Mouse (Mus musculus): Measurements from ENCODE around the gene Tmem273. TPM values are rescaled to one million over a fixed set of nuclear protein-coding genes. Genes with fewer than 3 reads are reported as not detected.

The Tmem273 gene
- polyA plus RNA-seq, 1 experiment from 2014 or later = 0.30 TPM

DNA sequence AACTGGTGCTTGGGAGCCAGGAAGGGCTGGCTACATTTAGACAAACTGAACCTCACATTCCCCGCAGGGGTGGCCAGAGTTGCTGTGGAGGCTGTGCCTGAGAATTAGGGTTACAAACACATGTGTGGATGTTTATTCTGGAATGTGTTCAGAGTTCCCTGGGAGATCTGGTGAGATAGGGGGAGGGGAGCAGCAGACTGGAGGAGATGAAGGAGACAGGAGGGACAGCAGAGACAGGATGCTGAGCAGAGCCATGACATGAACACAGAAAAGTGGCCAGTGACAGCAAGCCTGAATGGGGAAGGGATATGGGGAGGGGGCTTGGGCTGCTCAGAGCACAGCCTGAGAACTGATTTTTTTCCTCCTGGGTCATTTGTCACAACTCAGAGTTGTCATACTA, 33.5 kb downstream of the Tmem273 start:
- no peak overlapping the region for H3K27ac ChIP-seq
- peak; percentile 65 for DNase-seq (ENCODE audit: low spot score)

DNA sequence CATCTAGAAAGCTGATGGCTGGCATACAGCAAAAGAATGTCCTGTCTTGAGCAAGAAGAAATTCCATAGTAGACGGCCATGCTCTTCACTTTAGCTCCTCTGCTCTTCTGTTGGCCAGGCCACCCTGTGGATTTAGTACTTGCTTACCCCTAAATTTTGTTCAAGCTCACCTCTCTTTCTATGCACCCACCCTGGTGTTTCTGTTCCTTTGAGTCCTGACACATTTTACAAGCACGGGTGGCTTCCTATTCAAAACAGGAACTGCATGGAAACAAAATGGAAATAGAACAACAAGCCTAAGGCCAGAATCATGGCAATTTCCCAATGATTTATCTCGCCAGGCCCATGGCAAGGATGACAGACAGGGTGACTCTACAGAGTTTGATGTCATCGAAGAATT, 37.0 kb downstream of the Tmem273 start:
- H3K9ac ChIP-seq (ENCODE audit: low read depth, low read length) = no peak overlapping the region
- TF ChIP-seq CTCF (IDR thresholded peaks at IDR 0.05; ENCODE audit: low read depth) = no peak
- DNase-seq (ENCODE audit: low spot score) (no peak), ATAC-seq (replicated peaks; ENCODE audit: low FRiP score, low read depth) (no peak)
- H3K9me3 ChIP-seq (replicated peaks; ENCODE audit: low read length) = no peaks in the 10 kb centered on the region
- H3K4me1 ChIP-seq (replicated peaks; ENCODE audit: insufficient read depth, low read length) = peaks cover 28% of the 10 kb centered on the region
- H3K4me2 ChIP-seq (ENCODE audit: low read length) = no peak overlapping the region
- H3K4me3 ChIP-seq (replicated peaks; ENCODE audit: low read depth, low read length) = no peak overlapping the region
- H3K36me3 ChIP-seq (ENCODE audit: insufficient read depth, low read length) = no peaks in the 10 kb centered on the region
- no peaks in the 10 kb centered on the region for H3K27me3 ChIP-seq (ENCODE audit: insufficient read depth, low read length)
- H3K27ac ChIP-seq = no peak overlapping the region
- 84% methylated on average over 4 of the region's 4 CpGs for WGBS

More for the DNA sequence above, 33.5 kb downstream of the Tmem273 start:
- H3K4me3 ChIP-seq (replicated peaks; ENCODE audit: low read depth, low read length) = no peak overlapping the region
- 35% methylated on average over 1 of the region's 1 CpGs for WGBS
- peak; percentile 35; the same call in 1 of the 2 replicates for ATAC-seq (replicated peaks; ENCODE audit: low FRiP score, low read depth)
- no peaks in the 10 kb centered on the region for H3K36me3 ChIP-seq (ENCODE audit: insufficient read depth, low read length)
- no peaks in the 10 kb centered on the region for H3K9me3 ChIP-seq (replicated peaks; ENCODE audit: low read length)
- 0 out of 2 replicates have a peak, but pooled peaks cover 2% of the 10 kb centered on the region for H3K4me1 ChIP-seq (replicated peaks; ENCODE audit: insufficient read depth, low read length)
- no peak overlapping the region for H3K9ac ChIP-seq (ENCODE audit: low read depth, low read length)
- no peak for TF ChIP-seq CTCF (IDR thresholded peaks at IDR 0.05; ENCODE audit: low read depth)
- H3K27me3 ChIP-seq (ENCODE audit: insufficient read depth, low read length) = no peaks in the 10 kb centered on the region
- H3K4me2 ChIP-seq (ENCODE audit: low read length) = no peak overlapping the region

DNA sequence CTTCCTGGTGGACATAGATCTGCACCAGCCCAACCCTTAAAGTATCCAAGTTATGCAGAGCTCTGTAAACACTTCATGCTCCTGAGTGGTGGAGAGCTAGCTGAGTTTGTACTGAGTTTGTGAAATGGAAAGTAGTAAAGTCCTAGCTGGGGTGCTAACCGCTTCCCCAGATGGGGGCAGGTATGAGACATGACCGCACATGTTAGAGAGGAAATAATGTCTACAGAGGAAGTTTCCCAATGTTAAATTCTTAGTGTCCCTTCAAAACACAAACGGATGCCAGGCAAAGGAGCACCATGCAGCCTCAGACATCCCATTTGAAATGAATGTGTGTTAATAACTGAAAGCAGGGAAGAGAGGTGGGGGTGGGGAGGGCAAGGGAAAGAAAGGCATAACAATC, 38.1 kb downstream of the Tmem273 start:
- no peak overlapping the region for H3K4me3 ChIP-seq (replicated peaks; ENCODE audit: low read depth, low read length)
- H3K4me1 ChIP-seq (replicated peaks; ENCODE audit: insufficient read depth, low read length) = peaks cover 32% of the 10 kb centered on the region
- no peaks in the 10 kb centered on the region for H3K9me3 ChIP-seq (replicated peaks; ENCODE audit: low read length)
- H3K9ac ChIP-seq (ENCODE audit: low read depth, low read length) = no peak overlapping the region
- no peak overlapping the region for H3K4me2 ChIP-seq (ENCODE audit: low read length)
- no peaks in the 10 kb centered on the region for H3K36me3 ChIP-seq (ENCODE audit: insufficient read depth, low read length)
- WGBS = 73% methylated on average over 3 of the region's 3 CpGs
- ATAC-seq (replicated peaks; ENCODE audit: low FRiP score, low read depth) = no peak
- TF ChIP-seq CTCF (IDR thresholded peaks at IDR 0.05; ENCODE audit: low read depth) = 0 out of 2 replicates have a peak, but pooled peaks have one; percentile 3
- no peak overlapping the region for H3K27ac ChIP-seq
- H3K27me3 ChIP-seq (ENCODE audit: insufficient read depth, low read length) = no peaks in the 10 kb centered on the region
- DNase-seq (ENCODE audit: low spot score) = no peak

DNA sequence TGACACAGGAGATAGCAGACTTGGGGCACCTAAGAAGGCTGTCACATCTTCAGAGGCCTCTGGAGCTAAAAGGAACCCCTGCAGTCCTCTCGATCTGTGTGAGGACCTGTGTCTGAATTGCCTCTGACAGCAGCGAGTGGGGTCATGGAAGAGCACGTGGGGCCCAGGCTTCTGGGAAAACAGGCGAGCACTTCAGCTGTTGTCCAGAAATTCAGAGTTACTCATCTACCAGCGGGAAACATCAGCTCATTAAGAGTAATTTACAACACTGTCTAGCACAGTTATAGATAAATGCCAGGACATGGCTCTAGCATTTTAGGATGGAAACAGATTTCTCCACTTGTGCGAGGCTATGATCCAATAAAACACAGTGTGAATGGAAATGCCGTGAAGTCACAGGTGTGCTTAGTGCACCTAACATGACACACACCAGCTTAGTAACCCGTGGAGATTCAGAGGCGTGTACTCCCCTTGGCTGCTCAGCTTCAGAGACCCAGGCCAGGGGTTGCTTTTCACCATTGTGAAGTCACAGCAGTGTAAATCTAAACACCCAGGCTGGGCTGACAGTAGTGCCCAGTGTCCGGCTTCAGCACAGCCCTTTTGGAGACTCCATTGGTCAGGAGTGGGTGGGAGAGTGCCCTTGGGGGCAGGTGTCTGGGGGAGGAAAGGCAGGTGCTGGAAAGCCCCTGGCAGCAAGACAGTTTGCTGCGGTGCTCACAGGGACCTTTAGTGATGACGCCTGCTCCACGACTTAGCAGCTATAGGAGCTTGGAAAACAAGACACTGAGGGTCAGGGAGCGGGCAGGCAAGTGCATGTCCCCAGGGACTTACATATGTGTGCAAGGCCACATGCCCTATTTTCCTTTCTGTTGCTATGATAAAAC, 38.7 kb downstream of the Tmem273 start:
- peak; percentile 73 for DNase-seq (ENCODE audit: low spot score)
- TF ChIP-seq CTCF (IDR thresholded peaks at IDR 0.05; ENCODE audit: low read depth) = no peak

DNA sequence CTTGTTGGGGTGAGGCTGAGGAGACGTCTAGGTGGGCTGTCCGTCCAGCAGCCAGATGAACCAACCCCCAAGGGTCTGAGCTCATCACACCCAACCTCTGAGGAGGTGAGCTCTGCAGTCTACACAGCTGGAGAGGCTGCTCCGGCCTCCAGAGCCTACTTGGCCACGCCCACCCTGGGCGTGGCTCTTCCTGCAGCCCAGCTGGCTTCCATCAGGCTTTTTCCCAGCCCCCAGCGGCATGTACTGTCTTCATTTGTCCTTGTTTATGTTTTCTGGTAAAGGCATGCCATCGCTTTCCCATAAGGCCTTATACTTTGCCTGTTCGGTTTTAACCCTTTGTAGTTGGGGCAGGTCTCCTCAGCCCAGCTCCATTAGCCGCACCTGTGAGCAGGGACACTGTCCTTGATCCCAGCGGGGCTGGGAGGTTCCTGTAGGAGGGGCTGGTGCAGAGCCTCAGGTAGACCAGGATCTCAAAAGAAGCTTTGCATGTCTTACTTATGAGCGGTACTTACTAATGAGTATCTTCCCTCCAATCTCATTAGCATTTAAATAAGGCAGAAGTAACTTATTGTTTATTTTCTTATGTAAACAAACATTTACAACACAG, 39.8 kb downstream of the Tmem273 start:
- no peak for TF ChIP-seq CTCF (IDR thresholded peaks at IDR 0.05; ENCODE audit: low read depth)
- DNase-seq (ENCODE audit: low spot score) (peak; percentile 93), ATAC-seq (replicated peaks; ENCODE audit: low FRiP score, low read depth) (peak; percentile 85)
- no peaks in the 10 kb centered on the region for H3K36me3 ChIP-seq (ENCODE audit: insufficient read depth, low read length)
- no peak overlapping the region for H3K4me3 ChIP-seq (replicated peaks; ENCODE audit: low read depth, low read length)
- no peaks in the 10 kb centered on the region for H3K9me3 ChIP-seq (replicated peaks; ENCODE audit: low read length)
- peak overlapping the region; percentile 44 for H3K4me2 ChIP-seq (ENCODE audit: low read length)
- 5% methylated on average over 11 of the region's 11 CpGs for WGBS
- H3K9ac ChIP-seq (ENCODE audit: low read depth, low read length) = no peak overlapping the region
- peaks cover 32% of the 10 kb centered on the region for H3K4me1 ChIP-seq (replicated peaks; ENCODE audit: insufficient read depth, low read length)
- H3K27me3 ChIP-seq (ENCODE audit: insufficient read depth, low read length) = no peaks in the 10 kb centered on the region
- peak overlapping the region; percentile 65 for H3K27ac ChIP-seq

More for the DNA sequence above, 38.7 kb downstream of the Tmem273 start:
- peaks cover 32% of the 10 kb centered on the region for H3K4me1 ChIP-seq (replicated peaks; ENCODE audit: insufficient read depth, low read length)
- H3K4me3 ChIP-seq (replicated peaks; ENCODE audit: low read depth, low read length) = no peak overlapping the region
- ATAC-seq (replicated peaks; ENCODE audit: low FRiP score, low read depth) = 0 out of 2 replicates have a peak, but pooled peaks have one; percentile 14
- 0 out of 2 replicates have a peak overlapping the region, but pooled peaks have one; percentile 44 for H3K4me2 ChIP-seq (ENCODE audit: low read length)
- WGBS = 23% methylated on average over 14 of the region's 14 CpGs
- no peaks in the 10 kb centered on the region for H3K9me3 ChIP-seq (replicated peaks; ENCODE audit: low read length)
- H3K36me3 ChIP-seq (ENCODE audit: insufficient read depth, low read length) = no peaks in the 10 kb centered on the region
- H3K9ac ChIP-seq (ENCODE audit: low read depth, low read length) = no peak overlapping the region
- peak overlapping the region; percentile 64; the same call in 1 of the 2 replicates for H3K27ac ChIP-seq
- H3K27me3 ChIP-seq (ENCODE audit: insufficient read depth, low read length) = no peaks in the 10 kb centered on the region

DNA sequence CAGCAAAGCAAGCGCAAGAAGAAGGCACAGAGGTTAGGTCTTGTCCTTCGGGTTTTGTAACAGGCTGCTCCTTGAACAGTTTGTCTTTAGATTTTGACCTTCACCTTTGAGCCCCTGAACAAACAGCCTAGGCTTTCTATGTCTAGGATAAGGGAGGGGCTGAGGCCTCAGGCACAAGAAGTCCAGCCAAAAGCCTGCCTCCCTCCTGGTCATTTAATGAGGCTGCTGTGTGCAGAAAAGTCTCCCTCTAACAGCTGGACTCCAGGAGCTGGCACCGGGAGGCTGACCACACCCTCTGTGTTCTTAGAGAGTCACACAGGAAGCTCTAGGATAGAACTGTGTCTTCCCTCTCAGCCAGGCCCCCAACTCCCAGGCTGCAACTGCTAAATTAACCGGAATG, 41.4 kb downstream of the Tmem273 start:
- peaks cover 32% of the 10 kb centered on the region for H3K4me1 ChIP-seq (replicated peaks; ENCODE audit: insufficient read depth, low read length)
- no peak for TF ChIP-seq CTCF (IDR thresholded peaks at IDR 0.05; ENCODE audit: low read depth)
- no peak overlapping the region for H3K4me2 ChIP-seq (ENCODE audit: low read length)
- no peak overlapping the region for H3K4me3 ChIP-seq (replicated peaks; ENCODE audit: low read depth, low read length)
- no peaks in the 10 kb centered on the region for H3K27me3 ChIP-seq (ENCODE audit: insufficient read depth, low read length)
- ATAC-seq (replicated peaks; ENCODE audit: low FRiP score, low read depth) (no peak), DNase-seq (ENCODE audit: low spot score) (peak; percentile 48)
- H3K36me3 ChIP-seq (ENCODE audit: insufficient read depth, low read length) = no peaks in the 10 kb centered on the region
- no peak overlapping the region for H3K9ac ChIP-seq (ENCODE audit: low read depth, low read length)
- H3K27ac ChIP-seq = peak overlapping the region; percentile 70
- H3K9me3 ChIP-seq (replicated peaks; ENCODE audit: low read length) = no peaks in the 10 kb centered on the region
- WGBS = 34% methylated on average over 4 of the region's 4 CpGs
